Mouse (Mus musculus) stomach, postnatal 0 days (tissue): ENCODE data around the gene Tnfrsf23.

Source experiments
- CTCF ChIP-seq: IDR thresholded peaks from 2 replicates; pipeline ENCODE4 v1.5.1; 2016; ENCODE audit warnings: antibody characterized with exemption, low read depth, mild to moderate bottlenecking, moderate library complexity
- EP300 ChIP-seq: optimal IDR thresholded peaks from 2 replicates; pipeline ENCODE3; 2016; ENCODE audit warnings: antibody characterized with exemption

DNA sequence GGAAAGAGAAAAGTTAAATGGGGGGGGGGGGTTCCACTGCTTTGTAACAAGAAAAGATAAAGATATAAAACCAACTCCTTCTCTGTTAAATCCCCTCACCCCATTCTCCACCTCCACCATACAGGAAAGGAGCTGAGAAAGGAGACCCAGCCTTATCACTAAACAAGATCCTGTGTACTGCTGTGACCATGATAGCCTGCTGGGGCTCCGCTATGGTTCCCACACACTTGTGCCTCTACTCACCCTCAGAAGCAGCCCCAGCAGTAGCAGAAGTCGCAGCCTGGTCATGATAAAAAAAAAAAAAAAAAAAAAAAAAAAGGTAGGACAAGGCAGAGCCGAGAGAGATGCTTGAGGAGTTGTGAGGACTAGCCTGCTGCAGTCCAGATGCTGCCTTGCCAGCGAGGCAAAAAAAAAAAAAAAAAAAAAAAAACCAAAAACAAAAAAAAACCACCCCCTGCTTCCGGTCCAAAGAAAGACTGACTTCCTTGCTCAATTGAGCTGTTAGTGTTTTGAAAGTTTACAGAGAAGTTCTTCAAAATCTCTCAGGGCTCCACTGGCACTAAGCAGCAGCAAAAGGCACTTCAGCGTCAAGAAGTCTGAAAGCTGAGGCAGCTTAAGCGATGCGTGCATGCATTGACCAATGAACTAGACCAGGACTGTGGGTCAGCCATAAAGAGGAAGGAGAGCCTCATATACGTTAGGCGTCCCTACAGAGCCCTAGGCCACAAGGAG is 58.0 kb downstream of the Tnfrsf23 start:
- TF ChIP-seq EP300 (no peak), CTCF (no peak)
